Mouse (Mus musculus): Measurements from ENCODE around the gene Rab31. TPM values are rescaled to one million over a fixed set of nuclear protein-coding genes. Genes with fewer than 3 reads are reported as not detected.

The Rab31 gene
- polyA plus RNA-seq, 1 experiment, result 17.6 TPM

GRCm38 (mm10) chr17:65647961-65648360, 124.6 kb downstream of the Rab31 start:
- no peaks in the 10 kb centered on the region for H3K36me3 ChIP-seq (ENCODE audit: control insufficient read depth, insufficient read depth, low read length)
- DNase-seq, result no peak
- WGBS, result 51% methylated on average over 5 of the region's 5 CpGs
- H3K27me3 ChIP-seq (replicated peaks; ENCODE audit: control insufficient read depth, insufficient read depth, low read length), result no peaks in the 10 kb centered on the region
- no peak for TF ChIP-seq CTCF (conservative IDR thresholded peaks at IDR 0.05; ENCODE audit: insufficient read depth, insufficient read length, low read depth, low read length)
- TF ChIP-seq POLR2A (IDR thresholded peaks at IDR 0.05; ENCODE audit: low read depth, low read length), result no peak
- H3K4me3 ChIP-seq (ENCODE audit: insufficient read depth, low read depth, low read length), result no peak overlapping the region
- H3K4me1 ChIP-seq (ENCODE audit: control insufficient read depth, insufficient read depth, low read length), result no peaks in the 10 kb centered on the region
- H3K27ac ChIP-seq (ENCODE audit: insufficient read depth, low read depth, low read length), result no peak overlapping the region

DNA sequence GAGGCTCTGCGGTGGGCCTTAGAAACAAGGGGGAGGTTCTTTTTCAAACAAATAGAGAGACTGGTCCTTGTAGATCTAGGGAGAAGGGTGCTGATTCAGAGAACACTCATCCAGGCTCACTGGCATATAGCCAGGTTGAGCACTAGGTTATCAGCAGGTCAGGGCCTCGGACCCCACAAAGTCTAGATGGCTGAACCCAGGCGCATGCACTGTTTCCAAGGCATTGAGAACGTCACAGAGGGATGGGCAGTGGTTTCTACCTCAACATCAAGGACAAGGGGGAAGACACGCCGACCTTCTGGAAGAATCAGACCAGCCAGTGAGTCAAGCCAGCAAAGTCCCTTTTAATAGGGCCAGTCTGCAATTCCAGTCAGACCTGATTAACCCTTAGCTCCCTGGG, 125.3 kb downstream of the Rab31 start:
- peak; percentile 42 for DNase-seq
- Histone ChIP-seq H3K27ac (ENCODE audit: insufficient read depth, low read depth, low read length) (no peak overlapping the region), H3K4me3 (ENCODE audit: insufficient read depth, low read depth, low read length) (no peak overlapping the region), H3K27me3 (replicated peaks; ENCODE audit: control insufficient read depth, insufficient read depth, low read length) (no peaks in the 10 kb centered on the region), H3K36me3 (ENCODE audit: control insufficient read depth, insufficient read depth, low read length) (no peaks in the 10 kb centered on the region), H3K4me1 (ENCODE audit: control insufficient read depth, insufficient read depth, low read length) (no peaks in the 10 kb centered on the region)
- 75% methylated on average over 6 of the region's 6 CpGs for WGBS
- TF ChIP-seq CTCF (conservative IDR thresholded peaks at IDR 0.05; ENCODE audit: insufficient read depth, insufficient read length, low read depth, low read length), result no peak
- TF ChIP-seq POLR2A (IDR thresholded peaks at IDR 0.05; ENCODE audit: low read depth, low read length), result no peak

GRCm38 (mm10) chr17:65643579-65643978, 129.0 kb downstream of the Rab31 start:
- H3K4me1 ChIP-seq (ENCODE audit: control insufficient read depth, insufficient read depth, low read length), result no peaks in the 10 kb centered on the region
- no peak overlapping the region for H3K4me3 ChIP-seq (ENCODE audit: insufficient read depth, low read depth, low read length)
- TF ChIP-seq CTCF (conservative IDR thresholded peaks at IDR 0.05; ENCODE audit: insufficient read depth, insufficient read length, low read depth, low read length) (no peak), POLR2A (IDR thresholded peaks at IDR 0.05; ENCODE audit: low read depth, low read length) (no peak)
- WGBS, result 59% methylated on average over 5 of the region's 5 CpGs
- H3K27me3 ChIP-seq (replicated peaks; ENCODE audit: control insufficient read depth, insufficient read depth, low read length), result no peaks in the 10 kb centered on the region
- DNase-seq, result no peak
- no peak overlapping the region for H3K27ac ChIP-seq (ENCODE audit: insufficient read depth, low read depth, low read length)
- H3K36me3 ChIP-seq (ENCODE audit: control insufficient read depth, insufficient read depth, low read length), result no peaks in the 10 kb centered on the region

GRCm38 (mm10) chr17:65643051-65643521, 129.5 kb downstream of the Rab31 start:
- no peak overlapping the region for H3K4me3 ChIP-seq (ENCODE audit: insufficient read depth, low read depth, low read length)
- no peak overlapping the region for H3K27ac ChIP-seq (ENCODE audit: insufficient read depth, low read depth, low read length)
- no peaks in the 10 kb centered on the region for H3K4me1 ChIP-seq (ENCODE audit: control insufficient read depth, insufficient read depth, low read length)
- H3K36me3 ChIP-seq (ENCODE audit: control insufficient read depth, insufficient read depth, low read length), result no peaks in the 10 kb centered on the region
- peak; percentile 19 for DNase-seq
- WGBS, result 31% methylated on average over 10 of the region's 10 CpGs
- TF ChIP-seq CTCF (conservative IDR thresholded peaks at IDR 0.05; ENCODE audit: insufficient read depth, insufficient read length, low read depth, low read length) (no peak), POLR2A (IDR thresholded peaks at IDR 0.05; ENCODE audit: low read depth, low read length) (no peak)
- no peaks in the 10 kb centered on the region for H3K27me3 ChIP-seq (replicated peaks; ENCODE audit: control insufficient read depth, insufficient read depth, low read length)

GRCm38 (mm10) chr17:65642578-65642991, 130.0 kb downstream of the Rab31 start:
- Histone ChIP-seq H3K4me1 (ENCODE audit: control insufficient read depth, insufficient read depth, low read length) (no peaks in the 10 kb centered on the region), H3K36me3 (ENCODE audit: control insufficient read depth, insufficient read depth, low read length) (no peaks in the 10 kb centered on the region), H3K27ac (ENCODE audit: insufficient read depth, low read depth, low read length) (no peak overlapping the region), H3K4me3 (ENCODE audit: insufficient read depth, low read depth, low read length) (no peak overlapping the region), H3K27me3 (replicated peaks; ENCODE audit: control insufficient read depth, insufficient read depth, low read length) (no peaks in the 10 kb centered on the region)
- TF ChIP-seq CTCF (conservative IDR thresholded peaks at IDR 0.05; ENCODE audit: insufficient read depth, insufficient read length, low read depth, low read length) (no peak), POLR2A (IDR thresholded peaks at IDR 0.05; ENCODE audit: low read depth, low read length) (no peak)
- 67% methylated on average over 5 of the region's 5 CpGs for WGBS
- DNase-seq, result no peak

DNA sequence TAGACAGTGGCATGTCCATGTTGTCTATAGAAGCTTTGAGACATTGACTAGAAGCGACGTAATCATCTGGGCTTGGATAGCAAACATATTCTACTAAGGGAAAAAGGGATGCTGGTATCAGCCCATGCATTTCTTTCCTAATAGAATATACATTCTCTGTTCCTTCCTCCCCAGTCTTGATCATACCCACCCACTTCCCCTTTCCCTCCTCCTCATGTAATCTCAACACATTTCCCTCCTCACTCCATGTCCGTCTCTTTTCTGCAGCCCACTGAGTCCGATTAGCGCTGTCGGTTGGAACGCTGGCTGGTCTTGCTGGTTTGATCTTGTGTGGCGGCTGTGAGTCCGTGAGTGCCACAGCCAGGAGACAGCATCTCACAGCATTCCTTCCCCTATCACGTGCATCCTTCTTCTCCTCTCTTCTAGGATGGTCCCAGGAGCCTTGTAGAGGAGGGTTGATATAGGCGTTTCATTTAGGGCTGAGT, 130.8 kb downstream of the Rab31 start, which contains the start of gene Txndc2:
Gene Txndc2 (minus strand): TSS at position 435 of the 485 bp plus-strand sequence.
- Histone ChIP-seq H3K27me3 (replicated peaks; ENCODE audit: control insufficient read depth, insufficient read depth, low read length) (no peaks in the 10 kb centered on the region), H3K27ac (ENCODE audit: insufficient read depth, low read depth, low read length) (no peak within 1 kb of the TSS), H3K4me3 (ENCODE audit: insufficient read depth, low read depth, low read length) (no peak within 1 kb of the TSS), H3K36me3 (ENCODE audit: control insufficient read depth, insufficient read depth, low read length) (no peaks in the 10 kb centered on the region), H3K4me1 (ENCODE audit: control insufficient read depth, insufficient read depth, low read length) (no peaks in the 10 kb centered on the region)
- TF ChIP-seq POLR2A (IDR thresholded peaks at IDR 0.05; ENCODE audit: low read depth, low read length) (no peak), CTCF (conservative IDR thresholded peaks at IDR 0.05; ENCODE audit: insufficient read depth, insufficient read length, low read depth, low read length) (no peak)
- 85% methylated on average over 11 of the region's 11 CpGs for WGBS
- no peak for DNase-seq

DNA sequence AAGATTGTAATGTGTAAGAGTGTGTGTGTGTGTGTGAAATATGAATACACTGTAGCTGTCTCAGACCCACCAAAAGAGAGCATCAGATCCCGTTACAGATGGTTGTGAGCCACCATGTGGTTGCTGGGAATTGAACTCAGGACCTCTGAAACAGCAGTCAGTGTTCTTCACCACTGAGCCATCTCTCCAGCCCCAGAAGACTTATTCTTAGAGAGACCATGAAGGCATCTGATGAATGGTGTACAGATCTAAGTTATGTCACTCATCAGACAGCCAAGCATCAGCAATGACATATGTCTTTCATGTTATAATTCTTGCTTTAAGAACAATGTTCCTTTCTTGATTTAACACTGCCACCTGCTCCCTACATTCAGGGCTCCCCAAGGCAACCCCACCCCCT, 133.4 kb downstream of the Rab31 start:
- H3K4me3 ChIP-seq (ENCODE audit: insufficient read depth, low read depth, low read length), result no peak overlapping the region
- no peak for DNase-seq
- no peak overlapping the region for H3K27ac ChIP-seq (ENCODE audit: insufficient read depth, low read depth, low read length)
- H3K4me1 ChIP-seq (ENCODE audit: control insufficient read depth, insufficient read depth, low read length), result peaks cover 2% of the 10 kb centered on the region; the same call in 1 of the 2 replicates
- H3K27me3 ChIP-seq (replicated peaks; ENCODE audit: control insufficient read depth, insufficient read depth, low read length), result no peaks in the 10 kb centered on the region
- H3K36me3 ChIP-seq (ENCODE audit: control insufficient read depth, insufficient read depth, low read length), result no peaks in the 10 kb centered on the region
- no peak for TF ChIP-seq CTCF (conservative IDR thresholded peaks at IDR 0.05; ENCODE audit: insufficient read depth, insufficient read length, low read depth, low read length)
- TF ChIP-seq POLR2A (IDR thresholded peaks at IDR 0.05; ENCODE audit: low read depth, low read length), result no peak
- WGBS, result 97% methylated on average over 1 of the region's 1 CpGs
